Mouse (Mus musculus) lung, postnatal 14 days (tissue): ENCODE measurements at regions not wholly inside any gene's neighbourhood (a gene's known extent, or its start where the extent isn't known, plus 50 kb on each side); places are given as distances from the start of the nearest gene placed in this dataset.

Experiments used
- DNase-seq: peaks from one replicate; pipeline ENCODE4 v3.0.0; 2021

- no peak for DNase-seq
These were observed 51.2 kb upstream of the Pja2 start for GRCm38 (mm10) chr17:64382894-64383293.

DNA sequence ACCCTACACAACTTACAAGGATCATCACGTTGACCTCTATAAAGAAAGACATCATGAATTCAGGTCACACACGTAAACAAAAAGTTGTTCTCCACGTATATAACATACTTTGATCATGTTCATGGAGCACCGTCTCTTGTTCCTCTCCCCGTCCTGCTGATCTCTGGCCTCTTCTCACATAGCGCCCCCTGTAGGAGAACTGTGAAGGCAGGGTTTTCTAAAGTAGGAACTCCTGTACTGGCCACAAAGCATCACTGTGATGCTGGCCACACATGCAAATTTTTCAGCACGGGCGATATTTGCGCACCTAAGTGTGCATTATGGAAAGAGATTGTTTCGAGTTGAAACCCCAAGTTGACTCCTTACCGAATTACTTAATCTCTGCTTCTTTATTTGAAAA lies 51.9 kb upstream of the Pja2 start:
- no peak for DNase-seq

- no peak for DNase-seq
These were observed 58.6 kb upstream of the Pja2 start for GRCm38 (mm10) chr17:64390349-64390748.

DNA sequence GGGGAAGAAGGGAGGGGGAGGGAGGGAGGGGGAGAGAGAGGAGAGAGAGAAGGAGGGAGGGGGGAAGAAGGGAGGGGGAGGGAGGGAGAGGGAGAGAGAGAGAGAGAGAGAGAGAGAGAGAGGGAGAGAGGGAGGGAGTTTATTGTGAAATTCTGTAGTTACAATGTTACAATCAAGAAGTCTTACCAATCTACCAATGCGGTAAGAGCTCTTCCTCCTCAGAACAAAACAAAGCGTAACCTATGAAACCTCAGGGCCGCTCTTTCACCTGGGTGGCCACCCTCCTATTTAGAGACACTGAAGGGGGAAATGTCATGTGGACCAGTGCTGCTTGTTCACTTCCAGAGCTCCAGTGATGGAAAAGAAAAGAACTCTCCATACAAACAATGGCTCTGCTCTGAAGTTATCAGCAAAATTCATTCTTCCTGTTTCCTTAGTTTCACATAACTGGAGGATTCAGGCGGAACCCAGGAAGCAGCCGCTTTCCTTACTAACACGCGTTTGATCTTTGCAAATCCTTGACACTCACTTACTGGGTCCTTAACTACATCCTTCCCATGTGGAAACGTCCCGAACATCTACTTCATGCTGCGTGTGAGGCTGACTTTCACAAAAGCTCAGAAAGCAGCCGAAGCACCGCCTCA lies 65.7 kb upstream of the Pja2 start:
- DNase-seq, result peak; percentile 25

DNA sequence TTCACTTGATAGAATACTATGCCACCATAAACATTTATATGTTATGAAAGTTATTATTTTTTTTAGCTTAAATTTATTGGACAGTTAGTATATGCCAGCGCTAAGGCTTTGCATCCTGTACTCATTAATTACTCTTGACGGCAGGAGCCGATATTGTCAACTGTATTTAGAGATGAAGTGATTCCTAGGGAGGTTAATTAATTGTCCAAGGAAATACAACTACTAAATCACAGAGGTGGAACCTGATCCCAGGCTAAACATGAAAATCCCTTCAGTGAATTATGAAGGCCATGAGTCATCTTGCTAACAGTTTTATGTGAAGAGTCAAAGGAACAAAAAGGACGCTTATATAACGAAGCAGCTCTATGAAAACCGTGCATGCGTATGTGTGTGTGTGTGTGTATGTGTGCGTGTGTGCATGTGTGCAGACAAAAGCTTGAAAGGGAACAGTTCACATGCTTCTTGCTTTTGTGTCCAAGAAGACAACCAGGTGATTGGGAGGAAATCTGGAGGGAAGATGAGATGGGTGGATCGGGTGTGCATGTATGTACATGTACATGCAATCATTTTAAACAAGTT lies 66.5 kb upstream of the Pja2 start:
- DNase-seq, result no peak

- no peak for DNase-seq
These were observed 67.0 kb upstream of the Pja2 start for GRCm38 (mm10) chr17:64398708-64399107.

GRCm38 (mm10) chr17:64406742-64407254 lies 75.1 kb upstream of the Pja2 start:
- DNase-seq, result no peak

DNA sequence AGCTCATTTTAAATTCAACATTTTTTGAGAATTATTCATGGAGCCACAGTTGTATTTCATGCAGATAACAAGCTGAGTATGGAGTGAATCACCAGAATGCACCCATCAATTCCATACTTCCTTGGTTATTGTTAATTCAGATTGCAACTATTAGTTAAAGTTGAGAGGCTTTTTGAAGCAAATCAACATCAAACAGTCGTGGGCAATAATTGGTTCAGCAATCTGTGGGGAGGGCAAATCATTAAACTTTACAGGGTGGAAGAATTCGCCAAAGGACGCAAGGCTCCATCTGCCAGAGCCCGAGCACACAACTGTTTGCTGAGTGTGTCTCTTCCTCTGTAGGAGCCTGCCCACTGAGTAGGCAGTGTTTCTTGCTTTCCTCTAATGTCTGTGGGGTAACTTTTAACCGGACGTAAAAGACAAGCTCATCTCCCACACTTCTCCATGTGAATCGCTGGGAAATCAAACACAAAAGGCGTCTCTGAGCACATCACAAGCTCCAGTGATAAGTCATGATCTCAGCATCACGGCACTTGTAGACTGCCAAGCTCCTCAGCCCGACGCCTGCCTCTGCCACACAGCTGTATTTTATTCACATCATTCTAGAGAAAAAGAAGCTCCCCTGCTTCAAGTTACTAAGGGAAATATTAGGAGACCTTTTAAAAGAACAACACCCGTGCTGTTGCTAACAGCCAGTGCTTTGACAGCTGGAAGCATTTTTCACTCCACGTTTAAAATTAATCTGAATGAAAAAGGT lies 75.7 kb upstream of the Pja2 start:
- DNase-seq, result no peak

DNA sequence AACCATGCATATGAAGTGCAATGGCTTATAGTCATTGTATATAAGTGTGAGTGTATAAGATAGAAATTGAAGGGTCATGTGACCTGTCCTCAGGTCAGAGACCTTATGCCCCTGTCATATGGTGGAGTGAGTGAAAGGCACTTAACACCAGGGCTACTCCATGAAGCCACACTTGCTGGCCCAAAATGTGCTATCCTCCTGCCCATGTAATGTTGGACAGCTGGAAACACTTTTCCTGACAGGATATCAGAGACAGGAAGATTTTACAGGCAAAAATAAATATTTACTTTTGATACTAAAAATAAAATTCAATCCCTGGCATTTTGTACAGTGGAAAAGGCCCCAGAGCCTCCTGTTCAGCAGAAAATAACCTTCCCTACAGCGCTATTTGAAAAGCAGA lies 94.1 kb upstream of the Pja2 start:
- no peak for DNase-seq

DNA sequence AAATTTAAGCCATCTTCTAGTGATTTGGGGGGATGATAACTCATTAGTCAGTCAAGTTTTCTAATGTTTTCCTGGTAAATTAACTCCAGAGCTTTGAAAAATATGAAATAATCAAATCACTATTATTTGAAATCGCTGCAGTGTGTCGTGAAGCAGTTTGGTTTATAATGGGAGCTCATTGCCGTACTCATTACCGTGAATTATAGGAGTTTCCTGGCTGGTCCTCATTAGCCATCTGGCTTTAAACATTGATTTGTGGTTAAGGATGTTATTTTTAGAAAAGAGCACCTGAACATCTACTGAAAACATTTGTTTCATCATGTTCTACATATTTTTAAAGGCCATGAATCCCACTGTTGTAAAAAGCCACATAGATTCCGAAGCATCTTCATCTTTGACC lies 94.8 kb upstream of the Pja2 start:
- DNase-seq, result no peak

DNA sequence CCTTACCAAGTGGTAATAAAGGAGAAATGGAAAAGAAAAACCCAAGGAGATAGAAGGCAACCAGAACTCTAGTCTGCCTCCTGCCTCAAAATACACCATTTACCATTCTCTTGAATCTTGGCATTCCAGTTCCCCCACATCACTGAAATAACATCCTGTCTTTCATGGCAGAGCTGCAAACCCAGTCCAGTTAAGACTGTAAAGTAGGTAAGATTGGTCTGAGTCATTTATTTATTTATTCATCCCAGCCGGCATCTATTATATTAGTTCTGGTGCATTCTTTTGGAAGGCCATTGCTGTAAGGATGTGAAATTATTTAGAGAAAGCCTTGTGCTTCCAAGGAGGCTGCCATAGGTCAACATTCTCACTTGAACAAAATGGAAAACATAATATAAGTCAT lies 107.9 kb upstream of the Pja2 start:
- no peak for DNase-seq

DNA sequence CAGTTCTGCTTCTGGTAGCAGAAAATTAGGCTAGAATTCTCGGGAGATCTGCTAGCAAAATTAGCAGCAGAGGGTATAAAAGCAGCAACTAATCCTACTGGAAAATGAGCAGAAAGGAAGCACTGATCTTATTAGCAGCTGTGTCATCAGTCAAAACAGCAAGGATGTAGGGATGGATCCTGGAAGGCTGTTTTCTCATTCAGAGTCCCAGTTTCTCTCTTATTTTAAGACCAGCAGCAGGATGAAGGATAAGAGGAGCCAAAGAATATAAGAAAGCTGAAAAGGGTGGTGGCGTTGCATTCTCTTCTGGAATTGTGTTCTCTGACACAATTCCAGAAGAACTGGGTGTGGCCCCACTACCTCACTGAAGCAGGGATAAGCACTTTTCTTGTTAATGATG lies 123.0 kb upstream of the Pja2 start:
- DNase-seq, result no peak

- DNase-seq, result no peak
These were observed 134.3 kb upstream of the Man2a1 start for GRCm38 (mm10) chr17:64466273-64466672.

DNA sequence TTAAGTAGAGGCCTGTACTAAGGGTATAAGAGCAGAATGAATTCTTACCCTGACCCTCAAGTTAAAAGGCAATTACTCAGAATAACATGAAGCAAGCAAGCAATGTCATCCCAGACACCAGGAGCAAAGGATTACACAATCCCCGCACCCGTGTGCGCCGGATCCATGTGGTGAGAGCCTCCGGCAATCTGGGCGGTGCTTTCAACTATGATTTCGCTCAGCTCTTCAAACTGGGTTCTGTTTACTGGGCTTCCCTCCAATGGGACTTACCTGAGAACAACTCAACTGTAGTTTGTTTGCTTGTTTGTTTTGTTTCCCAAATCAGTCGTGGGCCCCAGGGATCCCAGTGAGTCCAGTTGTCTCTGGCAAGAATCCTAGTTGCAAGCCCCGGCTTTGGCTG lies 133.8 kb upstream of the Man2a1 start:
- no peak for DNase-seq

DNA sequence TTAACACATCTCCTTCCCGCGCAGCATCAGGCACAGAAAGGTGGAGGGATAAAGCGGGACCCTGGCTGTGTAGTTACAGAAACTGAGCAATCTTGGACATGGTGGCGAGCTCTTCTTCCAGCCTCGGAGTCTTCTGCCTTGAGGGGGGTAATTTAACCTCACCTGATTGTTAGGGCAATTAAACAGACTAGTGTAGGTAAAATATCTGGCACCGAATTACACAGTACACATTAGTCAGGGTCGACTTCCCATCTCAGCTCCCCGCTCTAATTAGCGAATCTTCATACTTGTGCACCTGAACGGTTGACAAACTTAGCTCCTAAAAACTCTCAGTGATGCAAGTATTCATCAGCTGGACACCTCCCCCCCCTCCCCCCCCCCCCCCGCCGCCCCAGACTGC lies 133.2 kb upstream of the Man2a1 start:
- DNase-seq, result no peak

DNA sequence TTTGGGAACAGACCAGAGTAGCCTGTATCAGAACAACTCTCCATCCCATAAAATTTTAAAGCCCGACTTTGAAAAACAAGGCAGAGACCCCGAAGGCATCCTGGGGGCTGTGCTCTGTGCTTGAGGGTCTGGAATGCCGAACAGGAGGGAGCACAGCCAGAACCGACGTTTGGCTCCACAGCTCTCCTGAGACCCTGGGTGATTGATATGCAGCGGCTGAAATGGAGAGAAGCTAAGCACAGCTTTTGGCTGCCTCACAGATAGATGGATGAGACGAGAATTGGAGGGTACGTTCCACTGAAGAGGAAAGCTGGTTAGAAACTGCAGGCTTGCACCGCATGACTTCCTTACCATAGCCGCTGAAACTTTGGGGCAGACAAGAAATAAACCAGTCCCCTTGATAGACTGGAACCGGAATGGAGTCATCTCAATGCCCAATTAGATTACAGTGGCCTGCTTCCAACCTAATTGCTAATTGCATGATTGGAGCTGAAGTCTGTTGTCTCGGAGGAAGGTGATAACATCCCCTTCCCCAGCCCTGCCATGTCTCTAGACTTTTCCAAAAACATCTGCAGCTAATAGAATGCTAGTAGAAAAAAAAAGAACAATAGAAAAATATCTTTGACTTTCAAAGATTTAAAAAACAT lies 130.7 kb upstream of the Man2a1 start:
- no peak for DNase-seq

GRCm38 (mm10) chr17:64480607-64481038 lies 119.9 kb upstream of the Man2a1 start:
- peak; percentile 17 for DNase-seq

GRCm38 (mm10) chr17:64484835-64485234 lies 115.7 kb upstream of the Man2a1 start:
- no peak for DNase-seq

DNA sequence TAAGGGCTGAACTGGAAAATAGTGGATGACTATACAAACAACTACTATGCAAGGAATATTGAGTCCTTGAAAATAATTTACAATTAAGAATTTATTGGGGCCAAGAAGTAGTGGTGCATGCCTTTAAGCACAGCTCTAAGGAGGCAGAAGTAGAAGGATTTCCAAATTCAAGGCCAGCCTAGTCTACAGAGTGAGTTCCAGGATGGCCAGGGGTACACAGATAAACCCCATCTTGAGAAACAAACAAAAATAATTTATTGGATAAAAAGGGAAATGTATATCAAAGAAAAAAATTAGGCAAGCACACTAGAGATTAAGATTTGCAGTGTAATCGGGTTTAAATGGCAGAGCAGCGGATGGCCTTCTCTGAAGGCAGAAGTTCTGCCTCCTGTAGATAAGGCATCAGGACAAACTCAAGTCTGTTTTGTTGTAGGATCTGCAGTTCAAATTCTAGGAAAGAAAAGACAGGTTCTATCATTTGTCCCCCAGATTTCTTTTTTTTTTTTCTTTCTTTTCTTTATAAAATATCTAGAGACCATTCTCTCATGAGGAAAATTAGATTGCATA lies 110.7 kb upstream of the Man2a1 start:
- no peak for DNase-seq

DNA sequence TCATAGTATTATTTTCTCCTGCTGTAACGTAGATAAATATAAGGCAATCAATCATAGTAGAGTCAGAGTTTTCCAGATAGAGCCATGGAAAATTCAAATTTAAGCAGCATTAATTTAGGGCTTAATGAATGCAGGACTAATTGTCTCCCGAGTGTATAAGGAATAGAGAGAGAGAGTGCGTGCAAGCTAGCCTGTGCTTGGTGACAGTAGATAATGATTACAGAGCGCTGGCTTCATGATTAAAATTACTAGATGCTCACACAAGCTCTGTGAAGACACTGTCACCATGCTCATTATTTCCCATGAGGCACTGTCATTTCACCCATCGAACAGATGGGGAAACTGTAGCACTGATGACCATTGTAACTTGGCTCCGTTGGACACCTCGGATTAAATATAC lies 109.9 kb upstream of the Man2a1 start:
- no peak for DNase-seq

- DNase-seq, result peak; percentile 26
These were observed 108.6 kb upstream of the Man2a1 start for GRCm38 (mm10) chr17:64491922-64492353.

DNA sequence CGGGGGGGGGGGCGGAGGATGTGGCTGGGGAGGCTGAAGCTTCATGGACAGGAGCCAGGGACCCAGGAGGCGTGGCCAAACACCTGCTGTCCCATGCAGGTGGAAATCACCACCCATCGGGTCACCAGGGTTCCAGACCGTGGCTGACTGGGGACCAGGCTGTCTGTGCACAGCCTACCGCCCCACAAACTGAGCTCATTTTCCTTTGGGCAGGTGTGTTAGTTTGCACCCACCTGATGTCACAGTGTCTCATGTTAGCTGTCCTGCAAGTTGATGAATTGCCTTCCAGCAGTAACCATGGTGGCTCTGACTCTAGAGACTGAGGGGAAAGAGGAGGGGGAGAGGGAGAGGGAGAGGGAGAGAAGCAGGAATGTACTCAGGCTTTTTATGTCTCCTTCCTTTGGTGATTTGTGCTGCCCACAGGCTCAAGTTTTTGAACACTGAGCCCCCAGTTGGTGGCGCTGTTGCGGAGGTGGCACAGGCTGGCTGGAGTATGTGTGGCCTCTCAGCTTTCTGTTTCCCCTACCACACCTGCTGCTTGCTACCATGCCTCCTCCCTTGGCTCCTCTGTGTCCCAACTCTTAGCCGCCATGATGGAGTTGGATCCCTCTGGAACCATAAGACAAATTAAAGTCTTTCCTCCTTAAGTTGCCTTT lies 107.8 kb upstream of the Man2a1 start:
- DNase-seq, result peak; percentile 49
